Mouse (Mus musculus) liver, embryonic 11.5 days (tissue): ENCODE data around the gene Dscaml1. TPM values are rescaled to one million over a fixed set of nuclear protein-coding genes. Genes with fewer than 3 reads are reported as not detected.

Experiments used
- ATAC-seq: fragments of 200-750 bp; cut with Nextera tagmentation; replicated peaks from 2 replicates; pipeline ENCODE4 v1.8.0; 2017; ENCODE audit warnings: moderate number of reproducible peaks, mild to moderate bottlenecking, moderate TSS enrichment, moderate library complexity; ENCODE audit not compliant: low FRiP score
- DNase-seq: peaks from one replicate; pipeline ENCODE4 v3.0.0-alpha.2; 2017; ENCODE audit warnings: low spot score
- H3K27ac ChIP-seq: fragments of 300-500 bp; sonication (generic); 2 replicates; pipeline ENCODE4 v1.5.1; 2014; ENCODE audit warnings: mild to moderate bottlenecking, low read depth, low read length, control low read depth
- H3K27me3 ChIP-seq: fragments of 300-500 bp; sonication (generic); replicated peaks from 2 replicates; pipeline ENCODE4 v1.6.1; 2014; ENCODE audit warnings: low read length, mixed read lengths; ENCODE audit not compliant: control insufficient read depth, insufficient read depth
- H3K36me3 ChIP-seq: fragments of 300-500 bp; sonication (generic); 2 replicates; pipeline ENCODE4 v1.6.1; 2014; ENCODE audit warnings: mild to moderate bottlenecking, low read length, moderate library complexity, mixed read lengths; ENCODE audit not compliant: control insufficient read depth, insufficient read depth
- H3K4me1 ChIP-seq: fragments of 300-500 bp; sonication (generic); replicated peaks from 2 replicates; pipeline ENCODE4 v1.6.1; 2014; ENCODE audit warnings: low read length, mixed read lengths; ENCODE audit not compliant: control insufficient read depth, insufficient read depth
- H3K4me2 ChIP-seq: fragments of 300-500 bp; sonication (generic); 2 replicates; pipeline ENCODE4 v1.6.1; 2014; ENCODE audit warnings: mild to moderate bottlenecking, control low read depth, moderate library complexity
- H3K4me3 ChIP-seq: fragments of 300-500 bp; sonication (generic); 2 replicates; pipeline ENCODE4 v1.5.1; 2014; ENCODE audit warnings: low read depth, low read length, control low read depth
- H3K9ac ChIP-seq: fragments of 300-500 bp; sonication (generic); 2 replicates; pipeline ENCODE4 v1.6.1; 2014; ENCODE audit warnings: low read depth, low read length, control low read depth
- H3K9me3 ChIP-seq: fragments of 300-500 bp; sonication (generic); 2 replicates; pipeline ENCODE4 v1.6.1; 2016; ENCODE audit warnings: low read length, inconsistent platforms, mixed read lengths; ENCODE audit not compliant: control insufficient read depth
- WGBS: fragments of 180-500 bp; shearing (Covaris S2); extraction: QIAGEN DNeasy Blood & Tissue Kit; methylation state at CpG from one replicate; pipeline ENCODE4 v1.1.7; 2014; 5-methylcytosine and 5-hydroxymethylcytosine counted together
- polyA plus RNA-seq: library from polyadenylated mRNA; unstranded; fragments of >200 nt; fragmentation: Nextera tagmentation; extraction: Ambion mirVana; gene quantifications from 2 replicates; pipeline ENCODE4 v1.2.1, GENCODE M21; 2014

Dscaml1 gene
- polyA plus RNA-seq, 1 experiment from 2014 or later: 0.27 TPM

GRCm38 (mm10) chr9:45664871-45665394, 238.5 kb downstream of the Dscaml1 start:
- ATAC-seq: no peak
- WGBS: 68% methylated on average over 15 of the region's 15 CpGs

GRCm38 (mm10) chr9:45675931-45676330, 249.5 kb downstream of the Dscaml1 start:
- H3K4me1 ChIP-seq: no peaks in the 10 kb centered on the region
- ATAC-seq: no peak
- H3K27ac ChIP-seq: no peak overlapping the region
- DNase-seq: no peak
- H3K9ac ChIP-seq: no peak overlapping the region
- no peaks in the 10 kb centered on the region for H3K9me3 ChIP-seq
- 78% methylated on average over 9 of the region's 9 CpGs for WGBS
- H3K4me3 ChIP-seq: no peak overlapping the region
- 0 out of 2 replicates have a peak, but pooled peaks cover 6% of the 10 kb centered on the region for H3K27me3 ChIP-seq
- H3K4me2 ChIP-seq: no peak overlapping the region
- H3K36me3 ChIP-seq: no peaks in the 10 kb centered on the region

More at GRCm38 (mm10) chr9:45664871-45665394, 238.5 kb downstream of the Dscaml1 start:
- H3K4me2 ChIP-seq: no peak overlapping the region
- no peaks in the 10 kb centered on the region; the same call in 1 of the 2 replicates for H3K27me3 ChIP-seq
- DNase-seq: no peak
- no peaks in the 10 kb centered on the region for H3K9me3 ChIP-seq
- no peak overlapping the region for H3K9ac ChIP-seq
- no peak overlapping the region for H3K4me3 ChIP-seq
- no peaks in the 10 kb centered on the region for H3K36me3 ChIP-seq
- no peak overlapping the region for H3K27ac ChIP-seq
- H3K4me1 ChIP-seq: no peaks in the 10 kb centered on the region

- H3K9me3 ChIP-seq: no peaks in the 10 kb centered on the region
- no peak overlapping the region for H3K4me2 ChIP-seq
- no peaks in the 10 kb centered on the region for H3K36me3 ChIP-seq
- H3K27me3 ChIP-seq: 0 out of 2 replicates have a peak, but pooled peaks cover 6% of the 10 kb centered on the region
- H3K27ac ChIP-seq: no peak overlapping the region
- H3K9ac ChIP-seq: no peak overlapping the region
- 75% methylated on average over 8 of the region's 8 CpGs for WGBS
- ATAC-seq (no peak), DNase-seq (no peak)
- H3K4me1 ChIP-seq: no peaks in the 10 kb centered on the region
- H3K4me3 ChIP-seq: no peak overlapping the region
These were observed 250.2 kb downstream of the Dscaml1 start for GRCm38 (mm10) chr9:45676578-45676977.

- no peaks in the 10 kb centered on the region for H3K4me1 ChIP-seq
- no peaks in the 10 kb centered on the region for H3K36me3 ChIP-seq
- ATAC-seq (no peak), DNase-seq (no peak)
- H3K9ac ChIP-seq: no peak overlapping the region
- no peak overlapping the region for H3K27ac ChIP-seq
- H3K9me3 ChIP-seq: no peaks in the 10 kb centered on the region
- H3K4me3 ChIP-seq: no peak overlapping the region
- H3K27me3 ChIP-seq: 0 out of 2 replicates have a peak, but pooled peaks cover 6% of the 10 kb centered on the region
- H3K4me2 ChIP-seq: no peak overlapping the region
- 40% methylated on average over 12 of the region's 12 CpGs for WGBS
These were observed 250.9 kb downstream of the Dscaml1 start for GRCm38 (mm10) chr9:45677236-45677781.

- Histone ChIP-seq H3K9ac (no peak overlapping the region), H3K27ac (no peak overlapping the region), H3K4me2 (no peak overlapping the region), H3K9me3 (no peaks in the 10 kb centered on the region), H3K27me3 (0 out of 2 replicates have a peak, but pooled peaks cover 6% of the 10 kb centered on the region), H3K36me3 (no peaks in the 10 kb centered on the region), H3K4me3 (no peak overlapping the region), H3K4me1 (no peaks in the 10 kb centered on the region)
- 66% methylated on average over 8 of the region's 8 CpGs for WGBS
- ATAC-seq: no peak
- no peak for DNase-seq
These were observed 251.7 kb downstream of the Dscaml1 start for GRCm38 (mm10) chr9:45677952-45678663.

GRCm38 (mm10) chr9:45678664-45679026, 252.2 kb downstream of the Dscaml1 start:
- ATAC-seq (no peak), DNase-seq (no peak)
- Histone ChIP-seq H3K27ac (no peak overlapping the region), H3K27me3 (0 out of 2 replicates have a peak, but pooled peaks cover 2% of the 10 kb centered on the region), H3K4me2 (no peak overlapping the region), H3K36me3 (no peaks in the 10 kb centered on the region), H3K9me3 (no peaks in the 10 kb centered on the region), H3K4me3 (no peak overlapping the region), H3K9ac (no peak overlapping the region), H3K4me1 (no peaks in the 10 kb centered on the region)
- 70% methylated on average over 4 of the region's 4 CpGs for WGBS

GRCm38 (mm10) chr9:45682461-45682998, 256.1 kb downstream of the Dscaml1 start:
- Histone ChIP-seq H3K4me2 (no peak overlapping the region), H3K27ac (no peak overlapping the region), H3K4me1 (no peaks in the 10 kb centered on the region), H3K27me3 (no peaks in the 10 kb centered on the region), H3K9me3 (no peaks in the 10 kb centered on the region), H3K36me3 (no peaks in the 10 kb centered on the region), H3K4me3 (no peak overlapping the region), H3K9ac (no peak overlapping the region)
- 50% methylated on average over 11 of the region's 11 CpGs for WGBS
- DNase-seq (no peak), ATAC-seq (no peak)

GRCm38 (mm10) chr9:45693424-45694237, 267.2 kb downstream of the Dscaml1 start:
- peaks cover 2% of the 10 kb centered on the region; the same call in 1 of the 2 replicates for H3K27me3 ChIP-seq
- no peak overlapping the region for H3K4me2 ChIP-seq
- H3K4me3 ChIP-seq: no peak overlapping the region
- H3K27ac ChIP-seq: no peak overlapping the region
- no peak overlapping the region for H3K9ac ChIP-seq
- ATAC-seq (no peak), DNase-seq (no peak)
- no peaks in the 10 kb centered on the region; the same call in 1 of the 2 replicates for H3K4me1 ChIP-seq
- H3K36me3 ChIP-seq: no peaks in the 10 kb centered on the region
- 42% methylated on average over 10 of the region's 10 CpGs for WGBS
- H3K9me3 ChIP-seq: no peaks in the 10 kb centered on the region
